In the genomic region with DNA sequence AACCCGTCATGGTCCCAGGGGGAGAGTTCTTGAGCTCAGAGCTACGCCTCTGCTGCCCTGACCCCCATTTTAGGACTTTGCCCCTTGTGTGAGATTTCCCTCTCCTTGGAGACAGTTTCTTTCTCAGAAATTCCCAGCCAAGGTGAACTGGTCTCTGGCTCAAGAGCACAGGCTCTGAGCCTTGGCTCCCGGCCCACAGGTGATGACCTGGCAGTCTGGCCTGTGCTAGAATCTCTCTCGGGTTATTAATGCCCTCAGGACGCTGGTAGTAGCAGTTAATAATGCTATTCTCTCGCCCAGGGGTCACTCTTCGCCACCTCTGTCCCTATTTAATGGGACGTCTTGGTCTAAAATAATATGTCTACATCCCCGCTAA, we compare ENCODE assay signal across 8 mouse cellular contexts. TPM values are rescaled to one million over a fixed set of nuclear protein-coding genes. Genes with fewer than 3 reads are reported as not detected.
A peak's percentile ranks its signal among the peaks of the same experiment; 100 is the strongest.
DNase-seq lines count a peak whose midpoint lies in the region; ATAC-seq and TF ChIP-seq lines count a peak whose summit lies in the region.

No protein-coding gene starts in this region.

- no peaks in the 10 kb centered on the region for H3K9me3 ChIP-seq in forebrain, postnatal 0 days (ENCODE audit: low read length)
- H3K9me3 ChIP-seq in kidney, embryonic 14.5 days (ENCODE audit: control insufficient read depth, low read length), result no peaks in the 10 kb centered on the region

- H3K4me3 ChIP-seq in forebrain, postnatal 0 days (ENCODE audit: low read depth, low read length), result no peak overlapping the region
- H3K4me3 ChIP-seq in kidney, embryonic 14.5 days (ENCODE audit: low read length), result peak overlapping the region; percentile 51

- peak overlapping the region; percentile 71 for H3K4me2 ChIP-seq in forebrain, postnatal 0 days (ENCODE audit: low read depth)
- peak overlapping the region; percentile 91 for H3K4me2 ChIP-seq in kidney, embryonic 14.5 days (replicated peaks; ENCODE audit: low read depth, low read length)

- H3K27me3 ChIP-seq in forebrain, postnatal 0 days (ENCODE audit: insufficient read depth, low read length), result no peaks in the 10 kb centered on the region
- H3K27me3 ChIP-seq in kidney, embryonic 14.5 days (ENCODE audit: control insufficient read depth, insufficient read depth, low read length), result no peaks in the 10 kb centered on the region

- peak overlapping the region; percentile 53 for H3K9ac ChIP-seq in forebrain, postnatal 0 days
- H3K9ac ChIP-seq in kidney, embryonic 14.5 days (ENCODE audit: low read depth, low read length), result peak overlapping the region; percentile 65

- TF ChIP-seq CTCF in forebrain, postnatal 0 days (IDR thresholded peaks at IDR 0.05; ENCODE audit: low read depth), result no peak

- H3K27ac ChIP-seq in forebrain, postnatal 0 days (ENCODE audit: low read depth, low read length), result no peak overlapping the region
- peak overlapping the region; percentile 55; the same call in 1 of the 2 replicates for H3K27ac ChIP-seq in kidney, embryonic 14.5 days (ENCODE audit: low read depth, low read length)

- no peak for ATAC-seq in forebrain, postnatal 0 days
- ATAC-seq in kidney, embryonic 14.5 days (ENCODE audit: low FRiP score, low TSS enrichment), result peak; percentile 25; the same call in 1 of the 2 replicates

- 19% methylated on average over 9 of the region's 9 CpGs for WGBS in forebrain, postnatal 0 days
- 9% methylated on average over 9 of the region's 9 CpGs for WGBS in kidney, embryonic 14.5 days

- no peaks in the 10 kb centered on the region for H3K36me3 ChIP-seq in forebrain, postnatal 0 days (ENCODE audit: insufficient read depth)
- peaks cover 9% of the 10 kb centered on the region; the same call in 1 of the 2 replicates for H3K36me3 ChIP-seq in kidney, embryonic 14.5 days (ENCODE audit: control insufficient read depth, insufficient read depth, low read length)

- DNase-seq in cerebellum, adult 11-12 months, result peak; percentile 22
- no peak for DNase-seq in cerebellum, adult 9-10 months
- DNase-seq in R1 (ENCODE audit: low read depth, low spot score) (peak; percentile 32), adipocyte (ENCODE audit: low spot score) (no peak)
- DNase-seq in forebrain, postnatal 0 days, result no peak
- DNase-seq in lung, postnatal 14 days, result peak; percentile 59
- no peak for DNase-seq in layer of hippocampus, adult 11-12 months (ENCODE audit: low spot score)

- H3K4me1 ChIP-seq in forebrain, postnatal 0 days (ENCODE audit: insufficient read depth), result peaks cover 5% of the 10 kb centered on the region; the same call in 1 of the 2 replicates
- peaks cover 8% of the 10 kb centered on the region; the same call in 1 of the 2 replicates for H3K4me1 ChIP-seq in kidney, embryonic 14.5 days (ENCODE audit: control insufficient read depth, insufficient read depth, low read length)

RNA-seq across cellular contexts. Expression of a gene that starts 19.6 kb away (rescaled TPM):
- 37.1 and 51.3 TPM in 2 replicates for total RNA-seq in forebrain, postnatal 0 days (2014; rRNA removed)
- polyA plus RNA-seq in forebrain, postnatal 0 days (2015; fragmentation: Nextera tagmentation; extraction: Ambion mirVana), result 20.1 and 27.5 TPM in 2 replicates
- 18.5 and 28.8 TPM in 2 replicates for polyA plus RNA-seq in kidney, embryonic 14.5 days (2014; fragmentation: Nextera tagmentation; extraction: Ambion mirVana)

Comparison
In these comparisons a context has a peak if more than half of its experiments do, and no peak if none do; other contexts are left out.
1. DNase-seq: peak in cerebellum, adult 11-12 months (single experiment), R1 (single experiment) and lung, postnatal 14 days (single experiment); none in cerebellum, adult 9-10 months (single experiment), forebrain, postnatal 0 days (single experiment), adipocyte (single experiment) and layer of hippocampus, adult 11-12 months (single experiment).